Mouse (Mus musculus): ENCODE measurements around the gene Pvr.

Gene Pvr

DNA sequence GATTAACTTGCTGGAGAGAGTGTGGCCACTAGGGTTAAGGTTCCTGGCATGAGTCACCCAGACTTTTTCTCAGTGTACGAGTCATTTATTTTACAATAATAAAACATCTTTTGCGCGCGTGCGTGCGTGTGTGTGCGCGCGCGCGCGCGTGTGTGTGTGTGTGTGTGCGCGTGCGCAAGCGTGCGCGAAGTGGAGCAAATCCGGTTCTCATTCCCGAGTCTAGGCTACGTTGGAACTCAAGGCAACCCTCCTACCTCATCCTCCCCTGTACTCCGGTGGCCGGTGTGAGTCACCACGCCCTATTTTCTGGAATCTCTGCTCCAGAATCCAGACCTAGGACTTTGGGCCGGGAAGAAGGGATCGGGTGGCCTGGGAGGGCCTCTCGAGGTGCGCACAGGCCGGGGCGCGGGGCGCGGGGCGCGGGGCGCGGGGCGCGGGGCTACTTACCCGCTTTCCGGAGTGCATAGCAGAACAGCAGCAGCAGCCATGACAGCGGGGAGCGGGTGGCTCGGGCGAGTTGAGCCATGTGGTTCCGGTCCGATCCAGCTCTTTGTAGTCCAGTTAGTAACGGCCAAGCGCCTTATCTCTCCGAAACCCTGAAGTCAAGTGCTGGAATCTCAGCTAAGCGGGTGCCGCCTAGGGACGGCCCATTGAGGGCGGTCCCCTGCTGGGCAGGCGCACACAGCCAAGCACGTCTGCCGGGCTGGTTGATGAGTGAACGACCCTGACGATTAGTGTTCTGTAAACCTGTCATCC is at the start of gene Pvr:
Pvr (minus strand) TSS at position 655 of the 756 bp plus-strand sequence.
- peak; percentile 80 for DNase-seq (ENCODE audit: low spot score)

DNA sequence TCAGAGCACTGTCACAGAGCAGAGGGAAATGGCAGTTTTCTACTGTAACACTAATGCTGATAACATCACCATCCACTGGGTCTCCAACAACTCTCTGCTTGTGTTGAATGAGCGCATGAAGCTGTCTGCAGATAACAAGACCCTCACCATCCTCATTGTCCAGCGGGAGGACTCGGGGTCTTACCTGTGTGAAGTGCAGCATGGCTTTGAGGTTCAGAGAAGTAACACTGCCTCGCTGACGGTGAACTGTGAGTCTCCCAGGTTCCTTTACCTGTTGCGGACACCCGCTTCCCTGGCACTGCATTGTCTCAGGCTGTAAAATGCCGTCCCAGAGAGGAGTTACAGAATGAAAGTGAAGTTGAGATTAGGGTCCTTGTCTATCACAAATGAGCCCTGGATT is 49.2 kb upstream of the Pvr start:
- no peak for DNase-seq (ENCODE audit: low spot score)

DNA sequence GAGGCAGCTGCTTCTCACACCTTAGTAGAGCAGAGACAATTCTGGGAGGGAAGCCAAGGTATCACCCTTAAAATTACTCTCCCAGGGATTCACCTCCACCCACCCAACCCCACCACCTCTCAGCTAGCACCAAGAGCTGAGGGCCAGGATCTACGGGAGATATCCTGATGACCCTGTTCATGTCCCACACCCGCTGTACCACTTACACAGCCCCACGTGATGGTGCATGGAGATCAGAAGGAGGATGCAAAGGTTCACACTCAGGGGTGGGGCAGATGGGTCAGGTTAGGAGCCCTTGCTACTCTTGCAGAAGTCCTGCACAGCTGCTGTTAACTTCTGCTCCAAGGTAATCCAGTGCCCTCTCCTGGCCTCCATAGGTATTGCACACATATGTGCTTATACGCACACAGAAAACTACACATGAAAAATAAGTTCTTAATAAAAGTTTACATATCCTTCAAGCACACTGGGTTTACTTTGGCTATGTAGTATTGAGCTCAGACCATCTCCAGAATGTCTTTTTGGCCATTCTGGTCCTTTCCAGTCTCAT is 48.7 kb upstream of the Pvr start:
- DNase-seq (ENCODE audit: low spot score) = no peak

DNA sequence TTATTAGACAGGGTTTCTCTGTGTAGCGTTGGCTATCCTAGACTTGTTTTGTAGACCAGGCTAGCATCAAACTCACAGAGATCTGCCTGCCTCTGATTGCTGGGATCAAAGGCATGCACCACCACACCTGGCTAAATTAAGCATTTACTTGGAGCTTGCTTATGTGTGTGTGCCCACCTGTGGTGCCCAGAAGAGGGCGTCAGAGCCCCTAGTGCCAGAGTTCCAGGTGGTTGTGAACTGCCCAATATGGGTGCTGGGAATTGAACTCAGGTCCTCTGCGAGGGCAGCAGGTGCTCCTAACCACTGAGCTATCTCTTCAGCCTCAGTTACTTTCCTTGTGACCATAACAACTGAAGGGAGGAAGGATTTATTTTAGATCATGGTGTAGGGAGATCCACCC is 48.1 kb upstream of the Pvr start:
- no peak for DNase-seq (ENCODE audit: low spot score)

DNA sequence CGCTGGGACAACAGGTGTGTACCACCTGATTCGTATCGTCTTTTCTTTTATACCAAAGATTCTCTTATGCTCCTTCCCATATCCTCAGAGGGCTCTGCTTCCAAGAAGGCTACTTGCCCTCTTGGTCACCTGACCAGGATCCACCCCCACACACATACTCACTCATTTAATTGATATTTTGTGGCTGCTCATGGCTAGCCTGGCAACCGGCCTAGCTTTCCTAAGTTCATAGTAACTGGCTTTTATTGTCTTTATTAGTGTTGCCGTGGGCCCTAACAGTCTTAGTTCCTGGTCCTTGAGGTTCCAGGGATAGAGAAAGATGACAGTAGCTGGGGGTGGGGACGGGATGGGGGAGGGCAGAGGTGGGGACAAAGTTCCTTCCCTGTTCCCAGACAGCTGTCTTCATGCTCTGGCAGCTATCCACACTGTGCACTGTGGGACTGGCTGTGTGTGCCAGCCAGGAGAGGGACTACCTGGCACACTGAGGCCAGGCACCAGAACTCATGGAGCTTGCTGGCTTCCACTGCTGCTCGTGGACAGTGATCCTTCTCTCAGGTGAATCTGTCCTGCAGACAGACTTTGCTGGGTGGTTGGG is 44.1 kb upstream of the Pvr start, which contains the start of gene Ceacam20:
Ceacam20 (plus strand) TSS at position 428 of the 595 bp plus-strand sequence.
- no peak for DNase-seq (ENCODE audit: low spot score)

DNA sequence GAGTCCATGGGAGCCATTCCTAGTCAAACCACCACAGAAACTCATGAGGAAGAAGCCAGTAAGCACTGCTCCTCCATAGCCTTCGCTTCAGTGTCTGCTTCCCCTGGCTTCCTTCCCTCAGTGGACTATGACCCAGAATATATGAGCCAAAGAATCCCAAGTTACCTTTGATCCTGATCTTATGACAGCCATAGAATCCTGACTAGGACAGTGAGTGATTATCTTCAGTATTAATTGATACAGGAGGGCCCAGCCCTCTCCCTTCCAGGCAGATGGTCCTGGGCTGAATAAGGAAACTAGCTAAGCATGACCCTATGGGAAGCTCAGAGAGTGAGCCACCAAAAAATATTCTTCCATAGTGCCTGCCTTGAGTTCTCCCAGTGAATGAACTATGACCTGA is 41.5 kb upstream of the Pvr start:
- DNase-seq (ENCODE audit: low spot score) = no peak

DNA sequence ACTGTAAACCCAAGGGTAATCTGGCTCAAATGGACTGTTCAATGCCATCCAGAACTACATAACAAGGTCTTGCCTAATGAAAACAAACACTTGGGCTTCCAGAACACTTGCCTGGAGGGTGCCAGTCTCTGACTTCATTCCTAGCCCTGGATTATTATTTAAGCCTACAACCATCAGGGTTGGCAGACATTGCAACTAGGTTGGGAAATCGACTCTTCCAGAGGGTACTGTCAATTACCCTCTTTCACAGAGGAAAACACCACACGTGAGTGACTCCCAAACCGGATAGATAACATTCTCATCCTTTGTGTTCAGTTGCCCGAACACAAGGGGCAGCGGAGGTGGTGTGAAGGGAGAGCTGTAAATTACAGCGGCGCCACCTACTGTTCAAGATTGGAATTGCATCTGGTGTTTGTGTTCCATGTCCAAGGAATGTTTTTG is 35.4 kb upstream of the Pvr start:
- DNase-seq (ENCODE audit: low spot score) = peak; percentile 92

DNA sequence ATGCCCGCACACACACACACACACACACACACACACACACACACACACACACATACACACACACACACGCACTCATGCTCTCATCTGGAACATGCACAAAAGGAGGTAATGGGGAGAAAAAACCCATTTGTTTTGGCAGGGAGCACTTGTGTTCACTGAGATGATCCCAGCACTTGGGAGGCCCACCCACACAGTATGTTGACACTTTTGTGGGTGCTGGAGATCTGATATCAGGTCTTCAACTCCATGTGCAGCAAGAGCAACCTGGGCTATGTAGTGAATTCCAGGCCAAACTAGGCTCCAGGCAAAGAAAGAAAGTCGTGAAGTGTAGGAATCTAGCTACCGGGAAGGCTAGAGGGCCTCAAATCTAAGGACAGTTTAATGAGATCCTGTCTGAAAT is 34.9 kb upstream of the Pvr start:
- no peak for DNase-seq (ENCODE audit: low spot score)

DNA sequence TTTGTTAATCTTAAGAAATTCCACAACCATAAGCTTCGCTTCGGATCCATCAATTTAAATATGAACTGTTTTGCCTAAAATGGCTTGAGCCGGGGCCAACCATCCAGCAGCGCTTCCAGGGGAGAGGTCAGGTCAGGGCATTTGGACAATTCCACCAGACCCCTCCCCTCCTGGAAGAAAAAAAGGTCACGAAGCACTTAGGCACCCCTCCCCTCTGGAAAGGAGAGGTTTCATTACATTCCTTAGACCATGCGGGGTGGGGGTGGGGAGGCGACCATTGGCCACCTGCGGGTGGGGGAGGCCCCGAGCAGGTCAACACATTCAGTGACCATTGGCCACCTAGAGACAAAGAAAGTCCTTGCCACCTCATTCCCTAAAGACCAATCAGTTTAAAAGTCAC is 32.1 kb upstream of the Pvr start:
- no peak for DNase-seq (ENCODE audit: low spot score)

DNA sequence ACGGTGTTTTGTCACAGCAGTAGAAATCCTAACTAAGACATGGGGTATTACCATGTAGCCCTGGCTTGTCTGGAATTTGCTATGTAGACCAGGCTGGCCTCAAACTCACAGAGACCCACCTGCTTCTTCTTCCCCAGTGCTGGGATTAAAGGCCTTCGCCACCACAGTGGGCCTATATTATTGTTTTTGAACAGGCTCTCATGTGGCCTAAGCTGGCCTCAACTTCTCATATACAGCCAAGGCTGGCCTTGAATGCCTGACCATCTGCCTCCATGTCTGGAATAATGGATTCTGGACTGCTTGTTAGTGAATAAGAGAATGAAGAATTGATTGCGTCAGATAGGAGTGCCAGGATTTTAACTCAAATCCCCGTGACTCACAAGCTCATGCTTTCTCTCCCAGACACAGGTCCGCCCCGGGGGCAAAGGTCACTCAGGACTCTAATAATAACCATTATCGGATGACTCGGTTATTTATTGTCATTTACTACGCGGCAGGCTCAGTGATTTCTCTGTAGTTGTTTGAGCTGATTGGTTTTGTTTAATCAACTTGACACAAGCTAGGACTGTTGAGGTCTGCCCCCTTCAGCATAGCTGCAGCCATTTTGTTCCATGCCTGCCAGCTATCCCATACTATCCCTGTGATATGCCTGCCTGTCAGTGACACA is 31.5 kb upstream of the Pvr start:
- DNase-seq (ENCODE audit: low spot score) = no peak

DNA sequence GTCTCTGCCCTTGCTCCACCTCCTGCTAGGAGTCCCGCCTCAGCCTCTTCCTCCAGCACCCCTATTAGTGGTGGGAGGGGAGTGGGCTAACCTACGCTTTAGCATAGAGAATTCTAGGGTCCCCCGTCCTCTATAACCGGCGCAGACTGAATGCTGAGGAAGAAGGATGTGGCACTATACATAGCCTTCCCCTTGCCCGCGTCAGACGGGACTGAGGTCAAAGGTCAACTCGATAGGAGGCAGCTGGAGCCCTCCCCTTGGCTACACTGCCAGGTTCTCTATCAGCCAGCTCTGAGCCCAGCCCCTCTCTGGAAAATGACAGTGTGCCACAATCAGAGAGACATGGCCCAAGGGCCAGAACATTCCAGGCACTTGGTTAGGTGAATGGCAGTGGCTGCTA is 29.6 kb upstream of the Pvr start, which contains the start of gene Igsf23:
Igsf23 (minus strand) TSS at position 168 of the 400 bp plus-strand sequence.
- DNase-seq (ENCODE audit: low spot score) = no peak

DNA sequence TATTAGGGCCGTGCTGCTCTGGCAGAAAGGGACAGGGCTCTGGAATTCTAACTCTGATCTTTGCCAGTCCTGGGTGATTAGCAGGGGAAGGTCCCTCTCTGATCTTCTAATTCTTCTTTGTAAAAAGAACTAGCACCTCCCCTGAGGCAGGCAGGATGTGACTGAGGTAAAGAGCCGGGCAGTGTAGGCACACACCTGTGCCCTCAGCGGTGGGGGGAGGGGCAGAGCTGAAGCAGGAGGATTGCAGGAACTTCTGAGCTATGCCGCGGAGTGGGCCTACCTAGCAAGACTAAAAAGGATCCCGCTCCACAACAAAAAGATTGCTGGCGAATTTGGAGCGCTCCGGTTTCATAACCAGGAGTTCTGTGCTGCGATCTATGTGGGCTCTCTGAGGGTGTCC is 29.0 kb upstream of the Pvr start:
- no peak for DNase-seq (ENCODE audit: low spot score)

DNA sequence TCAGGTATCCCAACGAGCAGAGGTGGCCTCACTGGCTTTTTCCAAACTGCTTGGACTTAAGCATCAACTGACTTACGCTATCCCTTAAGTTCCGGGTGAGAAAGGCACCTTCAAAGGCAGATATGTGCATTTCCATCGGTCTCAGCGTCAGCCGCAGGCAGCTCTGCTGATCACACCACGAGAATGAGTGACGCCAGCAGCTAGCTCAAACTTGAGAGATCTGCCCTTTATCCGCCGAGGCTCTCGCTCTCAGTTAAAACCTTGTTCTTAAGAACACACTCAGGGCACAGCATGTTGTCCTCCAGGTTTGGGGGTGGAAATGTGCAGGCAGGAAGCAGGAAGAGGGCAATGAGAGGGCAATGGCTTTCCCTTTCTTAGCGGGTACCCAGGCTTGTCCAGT is 28.0 kb upstream of the Pvr start:
- no peak for DNase-seq (ENCODE audit: low spot score)

DNA sequence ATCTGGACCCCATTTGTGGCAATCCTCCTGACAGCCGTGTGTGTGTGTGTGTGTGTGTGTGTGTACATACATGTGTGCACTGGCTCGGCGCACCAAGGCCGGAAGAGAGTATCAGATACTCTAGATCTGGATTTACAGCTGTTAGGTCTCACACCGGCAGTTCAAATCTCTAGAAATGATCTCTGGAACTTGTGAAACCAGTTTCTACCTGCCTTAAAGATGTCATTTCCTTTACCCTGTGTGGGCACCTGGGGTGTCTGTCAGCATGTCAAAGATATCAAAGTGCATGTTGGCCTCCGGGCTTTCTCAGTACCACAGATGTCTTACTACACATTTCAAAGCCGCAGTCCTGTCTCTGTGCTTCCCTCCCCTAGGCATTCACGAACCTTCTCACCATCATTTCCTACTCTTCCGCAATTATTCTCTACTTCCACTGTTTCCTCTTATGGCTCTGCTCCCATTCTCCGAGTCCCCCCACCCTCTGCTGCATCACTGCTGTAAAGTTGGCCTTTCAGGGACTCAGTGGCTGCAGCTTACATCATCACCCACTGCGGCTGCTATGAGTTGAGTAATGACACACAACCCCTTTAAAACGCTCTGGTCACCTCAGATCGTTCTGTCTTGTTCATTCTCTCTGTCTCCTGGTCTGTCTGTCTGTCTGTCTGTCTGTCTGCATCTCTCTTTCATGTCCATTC is 25.0 kb upstream of the Pvr start:
- no peak for DNase-seq (ENCODE audit: low spot score)

DNA sequence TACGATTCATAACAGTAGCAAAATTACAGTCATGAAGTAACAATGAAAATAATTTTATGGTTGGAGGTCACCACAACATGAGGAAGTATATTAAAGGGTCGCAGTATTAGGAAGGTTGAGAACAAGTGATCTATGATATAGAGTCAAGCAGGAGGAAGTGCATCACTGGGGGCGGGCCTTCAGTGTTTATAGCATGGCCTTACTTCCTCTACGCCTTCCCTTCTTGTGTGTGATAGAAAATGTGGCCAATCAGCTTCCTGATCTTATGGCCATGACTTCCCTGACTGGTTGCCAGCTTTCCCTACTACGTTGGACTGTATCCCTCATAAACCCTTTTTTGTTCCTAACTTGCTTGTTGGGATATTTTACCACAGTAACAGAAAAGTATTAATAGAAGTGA is 24.2 kb upstream of the Pvr start:
- DNase-seq (ENCODE audit: low spot score) = no peak

DNA sequence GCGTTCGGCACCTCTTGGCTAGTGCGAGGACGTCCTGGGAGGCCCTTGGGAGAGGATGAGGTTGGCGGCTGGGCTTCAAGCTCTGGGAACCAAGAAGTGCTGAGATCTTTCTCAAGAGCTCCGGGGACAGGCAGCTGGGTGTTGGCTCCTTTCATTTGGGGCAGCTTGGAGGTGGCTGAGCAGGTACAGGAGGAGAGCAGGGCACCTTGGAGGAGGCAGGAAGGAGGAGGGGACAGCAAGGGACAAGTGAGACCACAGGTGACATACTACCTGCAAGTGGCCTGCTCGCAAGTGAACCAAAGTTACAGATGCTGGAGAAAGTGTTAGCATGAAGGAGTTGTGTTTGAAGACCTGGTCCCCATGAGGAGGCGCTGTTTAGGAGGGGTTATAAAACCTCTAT is 23.7 kb upstream of the Pvr start:
- no peak for DNase-seq (ENCODE audit: low spot score)

DNA sequence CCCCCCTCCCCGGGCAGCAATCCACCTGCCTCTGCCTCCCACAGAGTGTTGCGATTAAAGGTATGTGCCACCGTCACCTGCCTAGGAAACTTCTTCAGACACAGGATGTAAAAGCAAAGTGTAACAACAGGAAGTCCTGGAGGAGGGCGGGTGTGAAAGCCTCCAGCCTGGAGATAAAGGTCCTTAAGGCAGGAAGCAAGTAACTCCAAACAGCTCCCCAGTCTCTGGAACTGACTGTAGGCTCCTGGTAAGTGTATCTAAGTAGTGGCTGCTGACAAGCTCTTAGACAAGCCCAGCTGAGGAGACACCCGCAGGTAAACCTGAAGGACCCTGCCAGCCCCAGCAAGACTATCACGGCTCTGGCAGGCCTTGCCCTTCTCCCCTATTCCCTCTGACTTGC is 19.3 kb upstream of the Pvr start:
- no peak for DNase-seq (ENCODE audit: low spot score)

DNA sequence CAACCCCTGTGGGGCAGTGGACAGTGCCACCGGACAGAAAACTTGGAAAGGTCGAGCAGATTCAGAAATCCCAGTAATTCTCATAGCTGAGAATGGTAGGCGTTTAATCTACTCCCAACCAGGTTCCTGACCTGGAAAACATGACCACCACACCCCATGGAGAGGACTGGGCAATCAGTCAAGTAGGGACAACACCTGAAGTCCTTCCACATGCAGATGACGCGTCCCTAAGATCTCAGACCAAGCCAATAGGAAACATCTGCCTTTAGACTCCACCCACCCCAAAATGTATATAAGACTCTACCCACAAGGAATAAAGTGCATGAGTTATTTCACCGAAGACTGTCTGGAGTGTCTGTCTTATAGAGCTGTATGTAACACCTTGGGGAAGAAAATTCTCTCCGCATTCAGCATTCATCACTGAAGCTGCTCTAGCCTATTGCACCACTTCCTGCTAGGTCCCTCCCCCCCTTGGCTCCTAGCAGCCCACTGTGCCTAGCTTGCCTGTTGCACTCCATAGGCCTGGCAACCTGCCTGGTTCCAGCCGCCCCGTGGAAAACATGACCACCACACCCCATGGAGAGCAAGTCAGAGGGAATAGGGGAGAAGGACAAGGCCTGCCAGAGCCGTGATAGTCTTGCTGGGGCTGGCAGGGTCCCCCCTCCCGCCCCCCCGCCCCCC is 18.7 kb upstream of the Pvr start:
- DNase-seq (ENCODE audit: low spot score) = peak; percentile 83

DNA sequence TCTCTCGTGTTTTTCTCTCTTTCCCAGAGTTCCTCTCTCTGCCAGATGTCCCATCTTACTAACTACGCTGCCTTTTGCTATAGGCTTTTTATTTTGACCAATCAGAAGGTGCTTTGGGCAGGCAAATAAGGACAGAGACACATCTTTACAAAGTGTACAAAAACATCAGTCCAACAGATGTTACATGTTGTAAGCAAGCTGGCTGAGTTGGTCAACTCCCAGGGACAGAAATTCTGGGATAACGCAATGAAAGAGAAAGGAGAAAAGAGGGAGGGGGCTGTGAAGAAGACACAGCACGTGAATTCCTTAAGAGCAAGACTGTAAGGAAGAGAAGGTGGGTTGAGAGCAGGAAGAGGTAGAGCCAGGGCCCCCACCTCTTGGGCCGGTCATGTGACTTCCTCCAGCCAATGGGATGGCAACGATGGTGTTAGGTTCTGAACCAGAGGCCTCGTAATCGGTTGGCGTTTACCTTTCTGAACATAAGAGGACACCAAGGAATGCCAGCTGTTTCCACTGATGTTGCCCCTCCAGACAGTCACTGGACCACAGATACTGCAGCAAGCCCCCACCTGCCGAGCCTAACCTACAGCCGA is 16.4 kb upstream of the Pvr start:
- no peak for DNase-seq (ENCODE audit: low spot score)

DNA sequence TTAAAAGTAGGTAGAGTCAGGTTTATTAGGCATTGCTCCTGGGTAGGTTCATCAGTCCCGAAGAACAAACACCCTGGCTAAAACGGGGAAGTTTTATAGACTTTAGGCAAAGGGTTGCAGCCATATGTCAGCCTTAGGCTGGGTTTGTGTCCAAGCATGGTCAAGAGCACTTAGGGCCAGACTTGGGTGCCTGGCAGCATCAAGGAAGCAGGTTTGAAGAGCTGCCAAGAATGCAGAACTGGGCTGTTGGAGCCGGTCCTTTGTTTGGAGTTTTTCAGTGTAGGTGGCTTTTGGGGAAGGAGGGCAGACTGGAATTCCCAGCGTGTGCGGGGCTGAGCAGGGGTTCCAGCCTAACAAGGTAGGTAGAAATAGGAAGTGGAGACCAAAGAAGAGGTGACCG is 15.0 kb upstream of the Pvr start:
- DNase-seq (ENCODE audit: low spot score) = no peak

DNA sequence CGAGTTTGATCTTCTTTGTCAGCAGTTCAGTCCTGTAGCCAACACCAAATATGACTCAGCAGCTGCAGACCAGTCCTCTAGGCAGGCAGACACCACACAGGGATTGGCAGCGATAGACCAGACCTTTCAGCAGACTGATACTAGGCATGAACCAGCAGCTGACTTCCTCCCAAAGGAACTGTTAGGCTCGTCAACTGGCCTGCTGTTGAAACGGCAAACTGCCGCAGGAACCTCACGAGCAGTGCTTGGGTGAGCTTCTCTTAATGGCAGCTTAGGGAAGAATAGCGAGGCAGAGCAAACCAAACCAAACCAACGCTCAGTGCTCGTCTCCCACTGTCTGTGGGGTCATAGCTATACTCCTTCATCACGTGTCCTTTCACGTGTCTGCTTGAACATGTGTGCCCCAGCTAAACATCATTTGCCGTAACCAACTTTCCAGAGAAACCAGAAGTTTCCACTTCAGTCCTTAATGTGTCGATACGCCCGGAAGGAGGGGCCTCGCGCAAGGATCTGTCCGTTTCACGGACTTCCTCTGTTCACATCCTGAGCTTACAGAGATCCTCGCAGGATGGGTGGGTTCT is 14.3 kb upstream of the Pvr start:
- no peak for DNase-seq (ENCODE audit: low spot score)

Measured in urinary bladder, postnatal 14 days (tissue).